Mouse (Mus musculus): ENCODE measurements around the gene Col16a1. TPM values are rescaled to one million over a fixed set of nuclear protein-coding genes. Genes with fewer than 3 reads are reported as not detected.
A peak's percentile ranks its signal among the peaks of the same experiment; 100 is the strongest.

The Col16a1 gene
- polyA plus RNA-seq, 1 experiment from 2014 or later, result 9.9 TPM

GRCm38 (mm10) chr4:130082211-130082610 lies 34.6 kb downstream of the Col16a1 start:
- Histone ChIP-seq H3K9me3 (ENCODE audit: control insufficient read depth, low read length) (no peaks in the 10 kb centered on the region), H3K36me3 (ENCODE audit: control insufficient read depth, insufficient read depth, low read length) (no peaks in the 10 kb centered on the region), H3K4me1 (replicated peaks; ENCODE audit: control insufficient read depth, insufficient read depth, low read length) (no peaks in the 10 kb centered on the region), H3K4me2 (replicated peaks; ENCODE audit: low read depth, low read length) (no peak overlapping the region), H3K4me3 (ENCODE audit: low read depth, low read length) (no peak overlapping the region), H3K9ac (ENCODE audit: low read depth, low read length) (no peak overlapping the region), H3K27ac (ENCODE audit: low read depth, low read length) (no peak overlapping the region), H3K27me3 (ENCODE audit: control insufficient read depth, insufficient read depth, low read length) (no peaks in the 10 kb centered on the region)
- ATAC-seq (ENCODE audit: low FRiP score) (no peak), DNase-seq (ENCODE audit: low spot score) (no peak)
- WGBS, result 53% methylated on average over 9 of the region's 9 CpGs

GRCm38 (mm10) chr4:130084331-130084945 lies 36.8 kb downstream of the Col16a1 start:
- Histone ChIP-seq H3K4me3 (ENCODE audit: low read depth, low read length) (no peak overlapping the region), H3K9me3 (ENCODE audit: control insufficient read depth, low read length) (no peaks in the 10 kb centered on the region), H3K4me1 (replicated peaks; ENCODE audit: control insufficient read depth, insufficient read depth, low read length) (no peaks in the 10 kb centered on the region), H3K27ac (ENCODE audit: low read depth, low read length) (no peak overlapping the region), H3K4me2 (replicated peaks; ENCODE audit: low read depth, low read length) (no peak overlapping the region), H3K9ac (ENCODE audit: low read depth, low read length) (no peak overlapping the region), H3K36me3 (ENCODE audit: control insufficient read depth, insufficient read depth, low read length) (no peaks in the 10 kb centered on the region), H3K27me3 (ENCODE audit: control insufficient read depth, insufficient read depth, low read length) (no peaks in the 10 kb centered on the region)
- no peak for ATAC-seq (ENCODE audit: low FRiP score)
- DNase-seq (ENCODE audit: low spot score), result no peak
- 36% methylated on average over 7 of the region's 7 CpGs for WGBS

- no peak overlapping the region for H3K27ac ChIP-seq (ENCODE audit: low read depth, low read length)
- H3K4me3 ChIP-seq (ENCODE audit: low read depth, low read length), result no peak overlapping the region
- H3K9ac ChIP-seq (ENCODE audit: low read depth, low read length), result no peak overlapping the region
- no peaks in the 10 kb centered on the region for H3K9me3 ChIP-seq (ENCODE audit: control insufficient read depth, low read length)
- no peaks in the 10 kb centered on the region for H3K27me3 ChIP-seq (ENCODE audit: control insufficient read depth, insufficient read depth, low read length)
- H3K4me1 ChIP-seq (replicated peaks; ENCODE audit: control insufficient read depth, insufficient read depth, low read length), result no peaks in the 10 kb centered on the region
- DNase-seq (ENCODE audit: low spot score) (no peak), ATAC-seq (ENCODE audit: low FRiP score) (no peak)
- H3K36me3 ChIP-seq (ENCODE audit: control insufficient read depth, insufficient read depth, low read length), result no peaks in the 10 kb centered on the region
- 77% methylated on average over 12 of the region's 12 CpGs for WGBS
- H3K4me2 ChIP-seq (replicated peaks; ENCODE audit: low read depth, low read length), result no peak overlapping the region
Measured at GRCm38 (mm10) chr4:130085246-130085820, 37.7 kb downstream of the Col16a1 start.

GRCm38 (mm10) chr4:130087293-130087692 lies 39.7 kb downstream of the Col16a1 start:
- H3K36me3 ChIP-seq (ENCODE audit: control insufficient read depth, insufficient read depth, low read length), result no peaks in the 10 kb centered on the region
- 12% methylated on average over 7 of the region's 7 CpGs for WGBS
- peak; percentile 97 for DNase-seq (ENCODE audit: low spot score)
- no peak overlapping the region for H3K4me2 ChIP-seq (replicated peaks; ENCODE audit: low read depth, low read length)
- H3K27ac ChIP-seq (ENCODE audit: low read depth, low read length), result no peak overlapping the region
- no peaks in the 10 kb centered on the region for H3K9me3 ChIP-seq (ENCODE audit: control insufficient read depth, low read length)
- no peak overlapping the region for H3K9ac ChIP-seq (ENCODE audit: low read depth, low read length)
- no peak overlapping the region for H3K4me3 ChIP-seq (ENCODE audit: low read depth, low read length)
- peaks cover 2% of the 10 kb centered on the region; the same call in 1 of the 2 replicates for H3K4me1 ChIP-seq (replicated peaks; ENCODE audit: control insufficient read depth, insufficient read depth, low read length)
- no peaks in the 10 kb centered on the region for H3K27me3 ChIP-seq (ENCODE audit: control insufficient read depth, insufficient read depth, low read length)
- peak; percentile 36; the same call in 1 of the 2 replicates for ATAC-seq (ENCODE audit: low FRiP score)

- peaks cover 2% of the 10 kb centered on the region; the same call in 1 of the 2 replicates for H3K4me1 ChIP-seq (replicated peaks; ENCODE audit: control insufficient read depth, insufficient read depth, low read length)
- no peaks in the 10 kb centered on the region for H3K27me3 ChIP-seq (ENCODE audit: control insufficient read depth, insufficient read depth, low read length)
- H3K27ac ChIP-seq (ENCODE audit: low read depth, low read length), result no peak overlapping the region
- H3K36me3 ChIP-seq (ENCODE audit: control insufficient read depth, insufficient read depth, low read length), result no peaks in the 10 kb centered on the region
- H3K9me3 ChIP-seq (ENCODE audit: control insufficient read depth, low read length), result no peaks in the 10 kb centered on the region
- H3K9ac ChIP-seq (ENCODE audit: low read depth, low read length), result no peak overlapping the region
- H3K4me2 ChIP-seq (replicated peaks; ENCODE audit: low read depth, low read length), result no peak overlapping the region
- 27% methylated on average over 3 of the region's 3 CpGs for WGBS
- ATAC-seq (ENCODE audit: low FRiP score) (no peak), DNase-seq (ENCODE audit: low spot score) (peak; percentile 50)
- no peak overlapping the region for H3K4me3 ChIP-seq (ENCODE audit: low read depth, low read length)
Measured at GRCm38 (mm10) chr4:130095137-130095536, 47.5 kb downstream of the Col16a1 start.

- H3K9ac ChIP-seq (ENCODE audit: low read depth, low read length), result no peak overlapping the region
- peak overlapping the region; percentile 30; the same call in 1 of the 2 replicates for H3K27ac ChIP-seq (ENCODE audit: low read depth, low read length)
- WGBS, result 16% methylated on average over 8 of the region's 8 CpGs
- no peaks in the 10 kb centered on the region for H3K36me3 ChIP-seq (ENCODE audit: control insufficient read depth, insufficient read depth, low read length)
- H3K27me3 ChIP-seq (ENCODE audit: control insufficient read depth, insufficient read depth, low read length), result no peaks in the 10 kb centered on the region
- 0 out of 2 replicates have a peak, but pooled peaks cover 3% of the 10 kb centered on the region for H3K4me1 ChIP-seq (replicated peaks; ENCODE audit: control insufficient read depth, insufficient read depth, low read length)
- no peak for ATAC-seq (ENCODE audit: low FRiP score)
- no peak overlapping the region for H3K4me3 ChIP-seq (ENCODE audit: low read depth, low read length)
- H3K9me3 ChIP-seq (ENCODE audit: control insufficient read depth, low read length), result no peaks in the 10 kb centered on the region
- peak; percentile 27 for DNase-seq (ENCODE audit: low spot score)
- H3K4me2 ChIP-seq (replicated peaks; ENCODE audit: low read depth, low read length), result no peak overlapping the region
Measured at GRCm38 (mm10) chr4:130101183-130101582, 53.5 kb downstream of the Col16a1 start.

GRCm38 (mm10) chr4:130102111-130102651 lies 54.5 kb downstream of the Col16a1 start, which contains the start of gene Pef1:
Gene Pef1, plus strand, starts transcription at chr4:130102558.
- no peak within 1 kb of the TSS for H3K4me3 ChIP-seq (ENCODE audit: low read depth, low read length)
- H3K9me3 ChIP-seq (ENCODE audit: control insufficient read depth, low read length), result no peaks in the 10 kb centered on the region
- H3K9ac ChIP-seq (ENCODE audit: low read depth, low read length), result no peak within 1 kb of the TSS
- no peaks in the 10 kb centered on the region for H3K27me3 ChIP-seq (ENCODE audit: control insufficient read depth, insufficient read depth, low read length)
- no peak for DNase-seq (ENCODE audit: low spot score)
- 0 out of 2 replicates have a peak, but pooled peaks cover 3% of the 10 kb centered on the region for H3K4me1 ChIP-seq (replicated peaks; ENCODE audit: control insufficient read depth, insufficient read depth, low read length)
- no peak for ATAC-seq (ENCODE audit: low FRiP score)
- no peaks in the 10 kb centered on the region for H3K36me3 ChIP-seq (ENCODE audit: control insufficient read depth, insufficient read depth, low read length)
- peak within 1 kb of the TSS; percentile 30; the same call in 1 of the 2 replicates for H3K27ac ChIP-seq (ENCODE audit: low read depth, low read length)
- 3% methylated on average over 6 of the region's 6 CpGs for WGBS
- H3K4me2 ChIP-seq (replicated peaks; ENCODE audit: low read depth, low read length), result no peak within 1 kb of the TSS

GRCm38 (mm10) chr4:130103632-130104031 lies 56.0 kb downstream of the Col16a1 start:
- Histone ChIP-seq H3K4me3 (ENCODE audit: low read depth, low read length) (no peak overlapping the region), H3K4me1 (replicated peaks; ENCODE audit: control insufficient read depth, insufficient read depth, low read length) (0 out of 2 replicates have a peak, but pooled peaks cover 6% of the 10 kb centered on the region), H3K27me3 (ENCODE audit: control insufficient read depth, insufficient read depth, low read length) (no peaks in the 10 kb centered on the region), H3K9me3 (ENCODE audit: control insufficient read depth, low read length) (no peaks in the 10 kb centered on the region), H3K9ac (ENCODE audit: low read depth, low read length) (no peak overlapping the region), H3K4me2 (replicated peaks; ENCODE audit: low read depth, low read length) (no peak overlapping the region), H3K27ac (ENCODE audit: low read depth, low read length) (no peak overlapping the region), H3K36me3 (ENCODE audit: control insufficient read depth, insufficient read depth, low read length) (no peaks in the 10 kb centered on the region)
- no peak for DNase-seq (ENCODE audit: low spot score)
- WGBS, result 78% methylated on average over 12 of the region's 12 CpGs
- no peak for ATAC-seq (ENCODE audit: low FRiP score)
